Mouse (Mus musculus) lung, embryonic 14.5 days (tissue): ENCODE results near the gene Cd180. TPM values are rescaled to one million over a fixed set of nuclear protein-coding genes. Genes with fewer than 3 reads are reported as not detected.

Experiments used
- ATAC-seq: fragments of 200-750 bp; cut with Nextera tagmentation; 2 replicates; pipeline ENCODE4 v1.8.0; 2017; ENCODE audit warnings: mild to moderate bottlenecking, moderate TSS enrichment, moderate library complexity; ENCODE audit not compliant: insufficient read depth
- DNase-seq: peaks from one replicate; pipeline ENCODE4 v3.0.0-alpha.2; 2015
- H3K27ac ChIP-seq: fragments of 300-500 bp; sonication (generic); 2 replicates; pipeline ENCODE4 v1.5.1; 2014; ENCODE audit warnings: low read depth, mild to moderate bottlenecking, moderate library complexity
- H3K27me3 ChIP-seq: fragments of 300-500 bp; sonication (generic); 2 replicates; pipeline ENCODE4 v1.6.1; 2014; ENCODE audit warnings: low read length, control low read depth; ENCODE audit not compliant: insufficient read depth
- H3K36me3 ChIP-seq: fragments of 300-500 bp; sonication (generic); 2 replicates; pipeline ENCODE4 v1.6.1; 2014; ENCODE audit warnings: control low read depth; ENCODE audit not compliant: insufficient read depth
- H3K4me1 ChIP-seq: fragments of 300-500 bp; sonication (generic); 2 replicates; pipeline ENCODE4 v1.6.1; 2014; ENCODE audit warnings: antibody characterized with exemption, control low read depth; ENCODE audit not compliant: insufficient read depth
- H3K4me2 ChIP-seq: fragments of 300-500 bp; sonication (generic); 2 replicates; pipeline ENCODE4 v1.6.1; 2014; ENCODE audit warnings: mild to moderate bottlenecking
- H3K4me3 ChIP-seq: fragments of 300-500 bp; sonication (generic); 2 replicates; pipeline ENCODE4 v1.5.1; 2014; ENCODE audit warnings: low read depth, low read length
- H3K9ac ChIP-seq: fragments of 300-500 bp; sonication (generic); 2 replicates; pipeline ENCODE4 v1.6.1; 2014
- H3K9me3 ChIP-seq: fragments of 300-500 bp; sonication (generic); 2 replicates; pipeline ENCODE4 v1.6.1; 2016; ENCODE audit warnings: low read depth, low read length, control low read depth
- CTCF ChIP-seq: IDR thresholded peaks from 2 replicates; pipeline ENCODE4 v1.5.1; 2016; ENCODE audit warnings: antibody characterized with exemption, low read depth
- WGBS: fragments of 180-500 bp; shearing (Covaris S2); extraction: QIAGEN DNeasy Blood & Tissue Kit; methylation state at CpG from one replicate; pipeline ENCODE4 v1.1.7; 2014; 5-methylcytosine and 5-hydroxymethylcytosine counted together
- polyA plus RNA-seq: library from polyadenylated mRNA; unstranded; fragments of >200 nt; fragmentation: Nextera tagmentation; extraction: Ambion mirVana; gene quantifications from 2 replicates; pipeline ENCODE4 v1.2.1, GENCODE M21; 2014

Gene Cd180
- polyA plus RNA-seq, 1 experiment from 2014 or later: 0.84 TPM

GRCm38 (mm10) chr13:102678482-102678881 lies 14.9 kb upstream of the Cd180 start:
- no peaks in the 10 kb centered on the region for H3K4me1 ChIP-seq
- 6% methylated on average over 2 of the region's 2 CpGs for WGBS
- H3K27me3 ChIP-seq: no peaks in the 10 kb centered on the region
- no peaks in the 10 kb centered on the region for H3K9me3 ChIP-seq
- ATAC-seq (peak; percentile 85), DNase-seq (peak; percentile 96)
- no peak overlapping the region for H3K27ac ChIP-seq
- H3K36me3 ChIP-seq: no peaks in the 10 kb centered on the region
- H3K9ac ChIP-seq: no peak overlapping the region
- no peak overlapping the region for H3K4me2 ChIP-seq
- peak; percentile 98 for TF ChIP-seq CTCF
- no peak overlapping the region for H3K4me3 ChIP-seq

- peak; percentile 42 for TF ChIP-seq CTCF
- ATAC-seq: no peak
- Histone ChIP-seq H3K27me3 (no peaks in the 10 kb centered on the region), H3K27ac (no peak overlapping the region), H3K36me3 (no peaks in the 10 kb centered on the region), H3K9me3 (no peaks in the 10 kb centered on the region), H3K4me1 (no peaks in the 10 kb centered on the region), H3K4me3 (no peak overlapping the region), H3K4me2 (no peak overlapping the region), H3K9ac (no peak overlapping the region)
- peak; percentile 20 for DNase-seq
- WGBS: 73% methylated on average over 4 of the region's 4 CpGs
These were observed 8.5 kb upstream of the Cd180 start for GRCm38 (mm10) chr13:102684890-102685289.

- Histone ChIP-seq H3K27me3 (no peaks in the 10 kb centered on the region), H3K4me2 (no peak overlapping the region), H3K9me3 (no peaks in the 10 kb centered on the region), H3K4me3 (no peak overlapping the region), H3K36me3 (no peaks in the 10 kb centered on the region), H3K9ac (no peak overlapping the region), H3K27ac (no peak overlapping the region), H3K4me1 (no peaks in the 10 kb centered on the region)
- no peak for TF ChIP-seq CTCF
- ATAC-seq (no peak), DNase-seq (no peak)
- 87% methylated on average over 1 of the region's 1 CpGs for WGBS
These were observed 5.2 kb upstream of the Cd180 start for GRCm38 (mm10) chr13:102688121-102688520.

GRCm38 (mm10) chr13:102689201-102690090 lies 3.9 kb upstream of the Cd180 start:
- DNase-seq: no peak
- Histone ChIP-seq H3K9me3 (no peaks in the 10 kb centered on the region), H3K27me3 (no peaks in the 10 kb centered on the region), H3K36me3 (no peaks in the 10 kb centered on the region), H3K9ac (no peak overlapping the region), H3K4me3 (no peak overlapping the region), H3K4me2 (no peak overlapping the region), H3K27ac (no peak overlapping the region), H3K4me1 (no peaks in the 10 kb centered on the region)
- no peak for TF ChIP-seq CTCF
- no peak for ATAC-seq
- WGBS: 83% methylated on average over 6 of the region's 6 CpGs

- no peak for TF ChIP-seq CTCF
- Histone ChIP-seq H3K4me3 (no peak overlapping the region), H3K4me1 (no peaks in the 10 kb centered on the region), H3K27me3 (no peaks in the 10 kb centered on the region), H3K27ac (no peak overlapping the region), H3K4me2 (no peak overlapping the region), H3K9ac (no peak overlapping the region), H3K9me3 (no peaks in the 10 kb centered on the region), H3K36me3 (no peaks in the 10 kb centered on the region)
- ATAC-seq (no peak), DNase-seq (no peak)
- WGBS: 83% methylated on average over 5 of the region's 5 CpGs
These were observed 3.2 kb upstream of the Cd180 start for GRCm38 (mm10) chr13:102690184-102690583.

GRCm38 (mm10) chr13:102691408-102692150 lies 1.8 kb upstream of the Cd180 start:
- Histone ChIP-seq H3K9me3 (no peaks in the 10 kb centered on the region), H3K4me2 (no peak overlapping the region), H3K27me3 (no peaks in the 10 kb centered on the region), H3K9ac (no peak overlapping the region), H3K27ac (no peak overlapping the region), H3K4me1 (no peaks in the 10 kb centered on the region), H3K36me3 (no peaks in the 10 kb centered on the region), H3K4me3 (no peak overlapping the region)
- no peak for TF ChIP-seq CTCF
- ATAC-seq (no peak), DNase-seq (no peak)
- WGBS: 71% methylated on average over 11 of the region's 11 CpGs

- WGBS: 85% methylated on average over 7 of the region's 7 CpGs
- Histone ChIP-seq H3K9ac (no peak overlapping the region), H3K27ac (no peak overlapping the region), H3K9me3 (no peaks in the 10 kb centered on the region), H3K4me1 (peaks cover 12% of the 10 kb centered on the region), H3K4me2 (no peak overlapping the region), H3K4me3 (no peak overlapping the region), H3K27me3 (no peaks in the 10 kb centered on the region), H3K36me3 (no peaks in the 10 kb centered on the region)
- DNase-seq (no peak), ATAC-seq (no peak)
- TF ChIP-seq CTCF: no peak
These were observed 796 bp downstream of the Cd180 start for GRCm38 (mm10) chr13:102694154-102694553.
